Mouse (Mus musculus) liver, embryonic 14.5 days (tissue): ENCODE measurements around the gene 1700029F12Rik. TPM values are rescaled to one million over a fixed set of nuclear protein-coding genes. Genes with fewer than 3 reads are reported as not detected.

Source experiments
- ATAC-seq: fragments of 200-750 bp; cut with Nextera tagmentation; 2 replicates; pipeline ENCODE4 v1.8.0; 2017; ENCODE audit warnings: moderate number of reproducible peaks, mild to moderate bottlenecking, moderate library complexity; ENCODE audit not compliant: insufficient read depth
- DNase-seq, 3 experiments: peaks; one replicate each; pipeline ENCODE4 v3.0.0-alpha.2; 2012 to 2013; ENCODE audit warnings: low read depth in 3 of 3, low spot score in 3 of 3
- H3K27ac ChIP-seq: fragments of 300-500 bp; sonication (generic); 2 replicates; pipeline ENCODE4 v1.5.1; 2014; ENCODE audit warnings: moderate library complexity, mild to moderate bottlenecking, control low read depth, inconsistent platforms
- H3K27me3 ChIP-seq: fragments of 300-500 bp; sonication (generic); 2 replicates; pipeline ENCODE4 v1.6.1; 2014; ENCODE audit warnings: mild to moderate bottlenecking, low read length, moderate library complexity; ENCODE audit not compliant: control insufficient read depth, insufficient read depth
- H3K36me3 ChIP-seq: fragments of 300-500 bp; sonication (generic); replicated peaks from 2 replicates; pipeline ENCODE4 v1.6.1; 2014; ENCODE audit warnings: low read depth; ENCODE audit not compliant: control insufficient read depth, insufficient read depth
- H3K4me1 ChIP-seq, 2 experiments: fragments of 200-500 bp in 1 of 2; fragments of 300-500 bp in 1 of 2; sonication (generic) in 1 of 2; replicated peaks; 2 replicates each; pipeline ENCODE4 v1.6.1; 2012 to 2014; ENCODE audit warnings: antibody characterized with exemption in 1 of 2, inconsistent platforms in 1 of 2, low read length in 1 of 2; ENCODE audit not compliant: control insufficient read depth in 2 of 2, insufficient read depth in 2 of 2
- H3K4me2 ChIP-seq: fragments of 300-500 bp; sonication (generic); 2 replicates; pipeline ENCODE4 v1.6.1; 2014; ENCODE audit warnings: low read depth, mild to moderate bottlenecking, control low read depth, moderate library complexity
- H3K4me3 ChIP-seq, 2 experiments: fragments of 200-500 bp in 1 of 2; fragments of 300-500 bp in 1 of 2; sonication (generic) in 1 of 2; 2 replicates each; pipeline ENCODE4 v1.5.1; 2012 to 2014; ENCODE audit warnings: low read depth in 2 of 2, low read length in 2 of 2, mild to moderate bottlenecking in 2 of 2, control low read depth in 1 of 2, inconsistent platforms in 1 of 2, moderate library complexity in 1 of 2; ENCODE audit not compliant: insufficient read depth in 1 of 2
- H3K9ac ChIP-seq: fragments of 300-500 bp; sonication (generic); replicated peaks from 2 replicates; pipeline ENCODE4 v1.6.1; 2014; ENCODE audit warnings: mild to moderate bottlenecking, control low read depth, moderate library complexity
- H3K9me3 ChIP-seq: fragments of 300-500 bp; sonication (generic); 2 replicates; pipeline ENCODE4 v1.6.1; 2016; ENCODE audit warnings: low read length, mixed read lengths; ENCODE audit not compliant: control insufficient read depth
- CTCF ChIP-seq: IDR thresholded peaks from 2 replicates; pipeline ENCODE4 v1.5.1; 2016; ENCODE audit warnings: antibody characterized with exemption, low read depth, control low read depth
- EP300 ChIP-seq: IDR thresholded peaks from 2 replicates; pipeline ENCODE4 v1.6.1; 2016; ENCODE audit warnings: antibody characterized with exemption, low read depth
- WGBS: fragments of 180-500 bp; shearing (Covaris S2); extraction: QIAGEN DNeasy Blood & Tissue Kit; methylation state at CpG from one replicate; pipeline ENCODE4 v1.1.7; 2014; ENCODE audit not compliant: insufficient replicate concordance; 5-methylcytosine and 5-hydroxymethylcytosine counted together
- polyA plus RNA-seq, 2 experiments: library from polyadenylated mRNA; depleted of rRNA in 1 of 2; stranded (reverse) in 1 of 2; unstranded in 1 of 2; fragments of >200 nt; fragmentation: Nextera tagmentation in 1 of 2; extraction: Ambion mirVana in 1 of 2; gene quantifications; 2 replicates each; pipeline versions ENCODE4 v1.2.1 to v1.2.3; 2012 to 2014

Gene 1700029F12Rik
- polyA plus RNA-seq, 2 experiments: not detected

- no peaks in the 10 kb centered on the region for H3K36me3 ChIP-seq
- H3K27ac ChIP-seq: no peak overlapping the region
- H3K27me3 ChIP-seq: no peaks in the 10 kb centered on the region
- H3K9ac ChIP-seq: no peak overlapping the region
- no peak for DNase-seq
- H3K4me2 ChIP-seq: no peak overlapping the region
- H3K9me3 ChIP-seq: no peaks in the 10 kb centered on the region
- ATAC-seq: no peak
- H3K4me1 ChIP-seq: no peaks in the 10 kb centered on the region
- no peak overlapping the region for H3K4me3 ChIP-seq
- 60% methylated on average over 4 of the region's 4 CpGs for WGBS
- TF ChIP-seq CTCF: no peak
- no peak for TF ChIP-seq EP300
Observed at GRCm38 (mm10) chr13:97014366-97014765, 19.8 kb downstream of the 1700029F12Rik start.

GRCm38 (mm10) chr13:97008266-97009153 lies 25.7 kb downstream of the 1700029F12Rik start:
- DNase-seq (peak in 1 of 3 experiments; percentile 60), ATAC-seq (peak; percentile 74)
- H3K4me1 ChIP-seq: peaks cover 10 to 13% of the 10 kb centered on the region in 2 experiments
- TF ChIP-seq CTCF (peak; percentile 35), EP300 (no peak)
- 1% methylated on average over 19 of the region's 19 CpGs for WGBS
- H3K27me3 ChIP-seq: no peaks in the 10 kb centered on the region
- no peaks in the 10 kb centered on the region for H3K9me3 ChIP-seq
- H3K36me3 ChIP-seq: no peaks in the 10 kb centered on the region
- peak overlapping the region; percentile 80 for H3K4me2 ChIP-seq
- peak overlapping the region; percentile 49 to 72 for H3K4me3 ChIP-seq
- peak overlapping the region; percentile 73 for H3K27ac ChIP-seq
- peak overlapping the region; percentile 68 for H3K9ac ChIP-seq

- Histone ChIP-seq H3K9ac (peak overlapping the region; percentile 50), H3K9me3 (no peaks in the 10 kb centered on the region), H3K4me1 (peaks cover 10 to 13% of the 10 kb centered on the region in 2 experiments), H3K4me3 (peak overlapping the region; percentile 43 to 54), H3K4me2 (peak overlapping the region; percentile 80), H3K36me3 (no peaks in the 10 kb centered on the region), H3K27ac (peak overlapping the region; percentile 27; the same call in 1 of the 2 replicates), H3K27me3 (no peaks in the 10 kb centered on the region)
- peak; percentile 96 for TF ChIP-seq EP300
- no peak for TF ChIP-seq CTCF
- peak; percentile 74 to 86 (median 76) for DNase-seq
- ATAC-seq: peak; percentile 95
- WGBS: under 1% methylated on average over 20 of the region's 21 CpGs
Observed at GRCm38 (mm10) chr13:97007501-97008265, 26.5 kb downstream of the 1700029F12Rik start.

- no peak for DNase-seq
- H3K27ac ChIP-seq: no peak overlapping the region
- no peaks in the 10 kb centered on the region for H3K36me3 ChIP-seq
- TF ChIP-seq CTCF: no peak
- TF ChIP-seq EP300: no peak
- 29% methylated on average over 2 of the region's 2 CpGs for WGBS
- H3K9me3 ChIP-seq: no peaks in the 10 kb centered on the region
- peak overlapping the region; percentile 50 for H3K9ac ChIP-seq
- H3K27me3 ChIP-seq: no peaks in the 10 kb centered on the region
- no peak for ATAC-seq
- peak overlapping the region in 1 of 2 experiments; percentile 43; a peak in 2 of 4 replicates for H3K4me3 ChIP-seq
- peak overlapping the region; percentile 80 for H3K4me2 ChIP-seq
- peaks cover 10 to 13% of the 10 kb centered on the region in 2 experiments for H3K4me1 ChIP-seq
Observed at GRCm38 (mm10) chr13:97006784-97007183, 27.4 kb downstream of the 1700029F12Rik start.
